Mouse (Mus musculus): ENCODE measurements at regions not wholly inside any gene's neighbourhood (a gene's known extent, or its start where the extent isn't known, plus 50 kb on each side); places are given as distances from the start of the nearest gene placed in this dataset.

- no peak for DNase-seq (ENCODE audit: low spot score)
These were observed 409.7 kb upstream of the Plxna2 start for GRCm38 (mm10) chr1:194208034-194209000.

GRCm38 (mm10) chr1:194197516-194197915 is 420.5 kb upstream of the Plxna2 start:
- DNase-seq (ENCODE audit: low spot score): peak; percentile 13

- DNase-seq (ENCODE audit: low spot score): no peak
These were observed 435.7 kb upstream of the Plxna2 start for GRCm38 (mm10) chr1:194182293-194182692.

- DNase-seq (ENCODE audit: low spot score): no peak
These were observed 456.5 kb upstream of the Plxna2 start for GRCm38 (mm10) chr1:194161469-194161868.

DNA sequence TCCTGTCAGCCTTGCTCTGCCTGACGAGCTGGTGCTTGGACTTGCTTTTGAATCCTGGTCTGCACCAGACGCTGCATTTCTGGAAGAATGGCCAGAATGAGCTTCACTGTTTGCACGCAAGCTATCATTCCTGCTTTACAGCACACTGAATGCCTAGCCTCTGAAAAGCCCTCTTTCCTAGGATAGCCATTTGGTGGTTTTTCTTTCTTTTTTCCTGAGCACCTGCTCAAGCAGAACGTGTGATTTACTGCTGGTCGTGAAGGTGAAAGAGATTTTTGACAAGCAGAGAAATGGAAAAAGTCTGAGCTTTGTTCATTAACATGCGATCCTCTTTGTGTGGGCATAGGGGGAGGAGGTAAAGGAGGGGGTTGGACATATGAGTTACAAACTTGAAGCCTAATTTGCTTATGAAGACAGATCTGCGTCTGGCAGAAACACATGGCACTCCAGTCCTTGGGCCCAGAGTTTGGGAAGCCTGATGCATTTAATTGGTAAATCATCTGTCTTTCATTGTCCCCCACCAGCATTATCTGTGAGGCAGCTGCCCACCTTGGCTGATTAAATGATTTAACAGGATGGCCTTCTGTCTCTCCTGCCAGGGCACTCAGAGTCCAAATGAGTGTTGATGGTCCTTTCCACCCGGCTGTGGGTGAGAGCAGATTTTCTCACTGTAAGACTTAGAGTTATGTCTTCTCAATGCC is 457.1 kb upstream of the Plxna2 start:
- DNase-seq (ENCODE audit: low spot score): peak; percentile 24

GRCm38 (mm10) chr1:194157268-194157667 is 460.8 kb upstream of the Plxna2 start:
- no peak for DNase-seq (ENCODE audit: low spot score)

GRCm38 (mm10) chr1:194148416-194149364 is 469.3 kb upstream of the Plxna2 start:
- DNase-seq (ENCODE audit: low spot score): peak; percentile 20

- DNase-seq (ENCODE audit: low spot score): no peak
These were observed 500.2 kb upstream of the Plxna2 start for GRCm38 (mm10) chr1:194117631-194118360.

DNA sequence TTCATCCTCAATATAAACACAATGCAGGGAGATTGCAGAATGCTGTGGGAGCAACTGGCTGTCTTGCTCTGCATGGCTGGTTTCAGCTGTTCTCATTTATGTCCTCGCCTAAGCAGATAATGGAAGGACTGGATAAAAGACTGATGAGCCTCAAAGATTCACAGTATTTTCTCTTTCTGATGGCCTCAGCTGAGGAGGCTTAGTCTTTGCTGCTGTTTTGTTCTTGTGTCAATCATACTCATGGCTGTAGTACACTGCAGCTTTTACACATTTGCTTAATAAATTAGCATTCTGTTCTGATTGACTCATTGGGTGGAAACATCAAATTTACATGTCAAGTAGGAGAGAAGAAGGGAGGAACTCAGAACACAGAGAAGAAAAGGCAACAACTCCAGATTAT is 503.6 kb upstream of the Plxna2 start:
- no peak for DNase-seq (ENCODE audit: low spot score)

- DNase-seq (ENCODE audit: low spot score): no peak
These were observed 506.1 kb upstream of the Plxna2 start for GRCm38 (mm10) chr1:194111931-194112330.

DNA sequence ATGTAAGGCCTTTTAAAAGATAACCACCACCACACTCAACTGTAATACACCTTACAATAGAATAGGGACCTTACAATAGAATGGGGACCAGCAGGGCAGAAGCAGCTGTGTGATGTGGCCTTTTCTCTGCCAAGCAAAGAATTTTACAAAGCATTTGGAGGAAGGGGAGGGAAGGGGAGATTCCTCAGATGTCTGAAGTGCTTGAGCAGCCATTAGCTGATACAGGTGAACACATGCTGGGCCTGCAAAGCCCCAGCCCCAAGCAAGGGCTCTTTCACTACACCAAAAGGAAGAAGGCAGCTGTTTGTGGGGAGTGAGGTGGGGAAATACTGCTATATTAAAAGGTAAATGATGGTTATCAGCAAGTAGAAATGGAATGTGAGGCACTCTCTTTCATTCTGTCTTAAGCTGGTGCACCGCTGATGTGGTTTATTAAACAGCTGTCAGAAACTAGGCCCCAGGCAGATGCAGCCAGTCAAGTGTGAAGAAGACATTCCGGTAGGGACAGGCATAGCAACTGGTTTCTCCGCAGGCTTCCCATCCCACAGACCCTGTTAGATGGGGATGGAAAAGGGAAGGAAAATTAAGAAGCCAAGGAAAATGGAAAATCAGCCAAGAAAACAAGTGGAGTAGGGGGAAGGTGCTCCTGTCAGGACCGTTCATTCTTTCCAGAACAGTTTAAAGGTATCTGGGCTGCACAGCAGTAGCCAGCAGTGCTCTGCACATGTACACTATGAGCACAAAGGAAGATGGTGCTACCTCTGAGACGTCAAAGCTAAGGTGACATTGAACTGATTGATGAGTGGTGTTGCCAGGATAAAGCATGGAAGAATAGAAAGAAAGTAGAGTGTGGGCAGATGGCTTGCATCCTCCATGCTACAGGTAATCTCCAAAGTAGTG is 508.6 kb upstream of the Plxna2 start:
- DNase-seq (ENCODE audit: low spot score): peak; percentile 26

DNA sequence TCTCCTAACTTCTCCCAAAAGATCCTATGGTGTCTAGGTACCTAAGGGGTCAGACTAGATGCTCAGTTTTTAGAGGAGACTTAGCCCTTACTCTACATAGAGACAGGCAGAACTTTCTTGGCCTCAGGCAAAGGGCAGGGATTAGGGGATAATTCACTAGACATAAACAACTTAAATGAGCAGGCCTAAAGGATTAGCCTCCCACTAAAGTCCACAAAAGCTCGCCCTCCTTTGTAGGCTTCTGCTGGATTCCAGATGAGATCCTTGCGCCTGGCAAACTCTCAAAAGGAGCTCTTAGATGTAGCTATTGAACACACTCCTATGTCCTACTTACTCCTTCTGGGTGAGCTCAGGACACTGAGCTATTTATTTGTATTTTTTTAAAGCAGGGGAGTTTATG is 509.9 kb upstream of the Plxna2 start:
- DNase-seq (ENCODE audit: low spot score): peak; percentile 34

DNA sequence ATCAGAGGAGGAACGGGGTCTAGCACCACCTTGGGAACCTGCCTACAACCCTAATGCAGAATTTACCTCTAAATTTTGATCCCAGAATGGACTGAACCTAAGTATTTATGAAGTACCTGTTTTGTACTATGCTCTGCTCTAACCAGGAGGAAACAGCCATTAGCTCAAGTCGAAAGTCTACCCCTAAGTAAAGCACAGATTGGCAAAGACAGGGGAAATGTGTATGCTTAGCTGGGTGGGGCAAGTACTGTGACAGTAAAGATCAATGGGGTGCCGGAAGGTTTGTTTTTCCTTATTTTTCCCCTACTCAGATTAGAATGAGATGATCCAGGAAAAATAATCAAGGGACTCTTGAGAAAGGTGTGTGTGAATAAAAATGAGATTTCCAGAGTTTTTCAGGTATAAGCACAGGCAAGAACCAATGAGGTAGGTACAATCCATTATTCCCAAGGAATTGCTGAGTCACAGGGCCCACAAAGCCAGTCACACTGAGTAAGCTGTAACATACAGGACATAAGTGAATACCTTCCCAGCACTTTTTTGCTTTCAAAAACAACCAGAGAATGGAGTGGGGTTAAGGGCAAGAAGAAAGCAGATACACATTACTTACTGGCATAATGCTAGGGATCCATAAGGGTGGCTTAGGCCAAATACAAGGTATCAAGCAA is 510.6 kb upstream of the Plxna2 start:
- no peak for DNase-seq (ENCODE audit: low spot score)

DNA sequence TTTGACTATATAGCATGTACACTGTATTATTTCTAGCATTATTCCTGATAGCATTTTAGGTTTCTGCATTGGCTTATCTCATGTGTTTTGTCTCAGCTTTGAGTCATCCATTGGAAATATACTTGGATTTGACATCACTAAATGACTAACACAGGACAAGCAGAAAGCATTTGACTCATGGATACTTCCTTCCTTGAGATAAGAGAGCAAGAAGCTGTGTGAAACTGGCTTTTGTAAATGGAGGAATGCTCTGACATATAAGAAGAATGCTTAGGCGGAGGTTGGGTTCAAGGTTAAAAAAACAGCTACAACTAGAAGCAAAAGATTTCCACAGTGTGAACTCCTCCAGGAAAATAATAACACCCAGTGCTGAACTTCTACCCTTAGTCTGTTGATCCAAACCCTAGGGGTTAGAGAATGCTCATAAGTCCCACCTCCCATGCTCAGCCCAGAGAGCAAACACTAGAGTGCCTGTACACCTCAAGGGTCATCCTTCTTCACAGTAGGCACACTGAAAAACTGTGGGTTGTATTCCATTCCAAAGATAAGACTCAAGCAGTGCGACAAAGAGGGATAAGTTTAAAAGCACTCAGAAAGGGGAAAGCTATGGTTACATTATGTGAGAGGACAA is 528.0 kb upstream of the Plxna2 start:
- DNase-seq (ENCODE audit: low spot score): no peak

GRCm38 (mm10) chr1:194058512-194058911 is 559.5 kb upstream of the Plxna2 start:
- no peak for DNase-seq (ENCODE audit: low spot score)

GRCm38 (mm10) chr1:194056544-194056943 is 561.5 kb upstream of the Plxna2 start:
- DNase-seq (ENCODE audit: low spot score): no peak

DNA sequence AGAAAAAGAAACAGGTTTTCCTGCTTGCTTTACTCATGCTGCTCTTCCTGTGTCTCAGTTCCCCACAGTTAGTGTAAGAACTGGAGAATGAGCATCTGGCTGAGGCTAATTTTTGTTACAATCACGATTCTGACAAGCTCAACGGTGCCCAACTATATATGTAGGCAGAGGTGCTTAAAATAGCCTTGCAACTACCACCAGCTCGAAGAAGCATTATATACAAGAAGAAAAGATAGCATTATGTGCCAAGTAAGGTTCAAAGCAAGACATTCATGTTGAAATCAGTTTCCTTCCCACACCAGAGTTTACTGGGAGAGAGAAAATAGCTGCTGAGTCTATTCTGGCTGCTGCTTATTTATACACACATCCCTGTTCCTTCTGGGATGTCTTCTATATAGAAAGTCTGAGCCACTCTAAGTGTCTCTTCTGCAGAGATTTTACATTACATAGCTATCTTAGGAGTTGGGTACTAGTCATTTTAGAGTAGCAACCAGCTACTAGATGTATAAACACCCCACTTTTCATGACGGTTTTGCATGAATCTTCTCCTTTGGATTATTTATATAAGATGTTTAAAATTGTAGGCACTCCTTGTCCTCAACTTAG is 568.2 kb upstream of the Plxna2 start:
- no peak for DNase-seq (ENCODE audit: low spot score)
